In genomic region chr15:68430486-68430885, GRCm38 (mm10) we compare ENCODE assay signal across 13 mouse cellular contexts.
DNase-seq lines count a peak whose midpoint lies in the region.
"Had no signal": no experiment of that assay in that cellular context is flagged by ENCODE, and none has a peak within 500 bp of the region (broad histone marks: within the 10 kb centered on the region; RNA-seq: fewer than 3 reads in every experiment).

No protein-coding gene starts in this region.

- H3K36me3 ChIP-seq in limb, embryonic 10.5 days: no peaks in the 10 kb centered on the region
- H3K36me3 ChIP-seq: liver, embryonic 12.5 days; neural tube, embryonic 12.5 days; stomach, embryonic 15.5 days had no signal

- WGBS in limb, embryonic 10.5 days: 74% methylated on average over 4 of the region's 4 CpGs

- no peak overlapping the region for H3K4me3 ChIP-seq in limb, embryonic 10.5 days
- H3K4me3 ChIP-seq: erythroblast, embryonic 14.5 days; liver, embryonic 12.5 days; neural tube, embryonic 12.5 days; stomach, embryonic 15.5 days had no signal

- no peaks in the 10 kb centered on the region for H3K27me3 ChIP-seq in limb, embryonic 10.5 days (ENCODE audit: low read depth, poor library complexity, severe bottlenecking)
- H3K27me3 ChIP-seq: liver, embryonic 12.5 days; neural tube, embryonic 12.5 days; stomach, embryonic 15.5 days had no signal

- H3K27ac ChIP-seq in limb, embryonic 10.5 days: no peak overlapping the region
- H3K27ac ChIP-seq: liver, embryonic 12.5 days; neural tube, embryonic 12.5 days; stomach, embryonic 15.5 days had no signal

- no peaks in the 10 kb centered on the region for H3K9me3 ChIP-seq in limb, embryonic 10.5 days (replicated peaks)
- H3K9me3 ChIP-seq: liver, embryonic 12.5 days; neural tube, embryonic 12.5 days; stomach, embryonic 15.5 days had no signal

- peak; percentile 52 for DNase-seq in adrenal gland, postnatal 14 days
- DNase-seq in adrenal gland, adult 2 months: no peak
- peak; percentile 46 to 58 for DNase-seq in kidney, postnatal 4 days
- DNase-seq in kidney, adult 18-20 months: no peak
- peak; percentile 74 for DNase-seq in NIH3T3 (ENCODE audit: low read depth)
- DNase-seq in limb, embryonic 10.5 days (ENCODE audit: low spot score): peak; percentile 38
- DNase-seq in layer of hippocampus, adult 18-20 months (ENCODE audit: low spot score in 2 of 2): no peak
- no peak for DNase-seq in testis, postnatal 10 days (ENCODE audit: low spot score)
- DNase-seq: cerebellum, postnatal 10 days had no signal

- no peaks in the 10 kb centered on the region for H3K4me1 ChIP-seq in limb, embryonic 10.5 days
- H3K4me1 ChIP-seq: liver, embryonic 12.5 days; neural tube, embryonic 12.5 days; stomach, embryonic 15.5 days had no signal

Comparison
In these comparisons a context has a peak if more than half of its experiments do, and no peak if none do; other contexts are left out.
1. DNase-seq: peak in adrenal gland, postnatal 14 days (single experiment), kidney, postnatal 4 days (2 of 2), NIH3T3 (single experiment) and limb, embryonic 10.5 days (single experiment); none in adrenal gland, adult 2 months (single experiment), kidney, adult 18-20 months (single experiment), layer of hippocampus, adult 18-20 months (0 of 2) and testis, postnatal 10 days (single experiment).